Mouse (Mus musculus) MEL (cell line): ENCODE data around the gene Lpcat1. TPM values are rescaled to one million over a fixed set of nuclear protein-coding genes. Genes with fewer than 3 reads are reported as not detected.

Experiments used
- DNase-seq: peaks from one replicate; pipeline ENCODE4 v3.0.0; 2011; ENCODE audit warnings: low read depth, low spot score
- H3K27ac ChIP-seq: 2 replicates; pipeline ENCODE4 v1.5.1; 2012; ENCODE audit warnings: low read depth, mild to moderate bottlenecking, control low read depth, low read length, moderate library complexity; ENCODE audit not compliant: control insufficient read depth
- H3K27me3 ChIP-seq, 2 experiments: fragments of 150-350 bp in 1 of 2; sonication (generic) in 1 of 2; 2 replicates each; pipeline ENCODE4 v1.6.1; 2012; ENCODE audit warnings: low read length in 2 of 2, mild to moderate bottlenecking in 2 of 2, improper control_type of control experiment in 1 of 2, moderate library complexity in 1 of 2; ENCODE audit not compliant: insufficient read depth in 2 of 2, control insufficient read depth in 1 of 2
- H3K36me3 ChIP-seq, 2 experiments: 2 replicates each; pipeline ENCODE4 v1.6.1; 2012 to 2014; ENCODE audit warnings: low read length in 2 of 2, improper control_type of control experiment in 1 of 2, inconsistent platforms in 1 of 2, mild to moderate bottlenecking in 1 of 2; ENCODE audit not compliant: insufficient read depth in 2 of 2, control insufficient read depth in 1 of 2
- H3K4me1 ChIP-seq, 2 experiments: fragments of 150-350 bp in 1 of 2; sonication (generic) in 1 of 2; 2 replicates each; pipeline ENCODE4 v1.6.1; 2012; ENCODE audit warnings: low read length in 2 of 2, improper control_type of control experiment in 1 of 2, mild to moderate bottlenecking in 1 of 2; ENCODE audit not compliant: insufficient read depth in 2 of 2, control insufficient read depth in 1 of 2
- H3K4me3 ChIP-seq, 2 experiments: fragments of 150-350 bp in 1 of 2; sonication (generic) in 1 of 2; 2 replicates each; pipeline ENCODE4 v1.5.1; 2012; ENCODE audit warnings: low read depth in 2 of 2, low read length in 2 of 2, mild to moderate bottlenecking in 2 of 2, moderate library complexity in 2 of 2, control low read depth in 1 of 2, improper control_type of control experiment in 1 of 2; ENCODE audit not compliant: control insufficient read depth in 1 of 2, insufficient read depth in 1 of 2
- H3K79me2 ChIP-seq: 2 replicates; pipeline ENCODE4 v1.6.1; 2012; ENCODE audit warnings: mild to moderate bottlenecking, low read length, moderate library complexity; ENCODE audit not compliant: control insufficient read depth, poor library complexity, insufficient read depth
- H3K9ac ChIP-seq: 2 replicates; pipeline ENCODE4 v1.6.1; 2012; ENCODE audit warnings: low read depth, mild to moderate bottlenecking, control low read depth, low read length, moderate library complexity; ENCODE audit not compliant: control insufficient read depth, poor library complexity, severe bottlenecking
- H3K9me3 ChIP-seq: fragments of 150-350 bp; sonication (generic); replicated peaks from 2 replicates; pipeline ENCODE4 v1.6.1; 2012; ENCODE audit warnings: mild to moderate bottlenecking, low read length, improper control_type of control experiment, moderate library complexity; ENCODE audit not compliant: insufficient read depth
- BHLHE40 ChIP-seq: IDR thresholded peaks from 2 replicates; pipeline ENCODE4 v1.6.1; 2012; ENCODE audit warnings: low read depth, mild to moderate bottlenecking, inconsistent platforms, low read length, improper control_type of control experiment, borderline replicate concordance
- CHD1 ChIP-seq: IDR thresholded peaks from 2 replicates; pipeline ENCODE4 v1.6.1; 2012; ENCODE audit warnings: low read depth, mild to moderate bottlenecking, inconsistent platforms, low read length, improper control_type of control experiment
- CTCF ChIP-seq, 3 experiments: IDR thresholded peaks in 2 of 3; conservative IDR thresholded peaks in 1 of 3; 2 replicates each; pipeline ENCODE4 v1.5.1; 2011 to 2012; ENCODE audit warnings: low read length in 3 of 3, low read depth in 2 of 3, mild to moderate bottlenecking in 2 of 3, improper control_type of control experiment in 1 of 3, inconsistent platforms in 1 of 3, mixed read lengths in 1 of 3, moderate library complexity in 1 of 3; ENCODE audit not compliant: control insufficient read depth in 1 of 3, insufficient read depth in 1 of 3, poor library complexity in 1 of 3, severe bottlenecking in 1 of 3
- ELF1 ChIP-seq: IDR thresholded peaks from 2 replicates; pipeline ENCODE4 v1.6.1; 2014; ENCODE audit warnings: low read depth, mild to moderate bottlenecking, inconsistent platforms, low read length, improper control_type of control experiment, moderate library complexity
- EP300 ChIP-seq, 2 experiments: IDR thresholded peaks; 2 replicates each; pipeline ENCODE4 v1.6.1; 2011; ENCODE audit warnings: improper control_type of control experiment in 2 of 2, low read length in 2 of 2, low read depth in 1 of 2, mild to moderate bottlenecking in 1 of 2
- ETS1 ChIP-seq: IDR thresholded peaks from 2 replicates; pipeline ENCODE4 v1.6.1; 2012; ENCODE audit warnings: low read depth, mild to moderate bottlenecking, inconsistent platforms, low read length, improper control_type of control experiment, moderate library complexity
- GABPA ChIP-seq: IDR thresholded peaks from 2 replicates; pipeline ENCODE4 v1.6.1; 2012; ENCODE audit warnings: low read depth, mild to moderate bottlenecking, inconsistent platforms, low read length, improper control_type of control experiment, moderate library complexity
- GATA1 ChIP-seq: IDR thresholded peaks from 2 replicates; pipeline ENCODE4 v1.6.1; 2011; ENCODE audit warnings: low read depth, low read length, improper control_type of control experiment
- HCFC1 ChIP-seq: IDR thresholded peaks from 2 replicates; pipeline ENCODE4 v1.6.1; 2012; ENCODE audit warnings: low read depth, mild to moderate bottlenecking, inconsistent platforms, low read length, improper control_type of control experiment, moderate library complexity
- JUND ChIP-seq: IDR thresholded peaks from 2 replicates; pipeline ENCODE4 v1.6.1; 2011; ENCODE audit warnings: low read depth, mild to moderate bottlenecking, improper control_type of control experiment, low read length
- MAZ ChIP-seq: IDR thresholded peaks from 2 replicates; pipeline ENCODE4 v1.6.1; 2012; ENCODE audit warnings: low read depth, mild to moderate bottlenecking, inconsistent platforms, low read length, improper control_type of control experiment
- MXI1 ChIP-seq: IDR thresholded peaks from 2 replicates; pipeline ENCODE4 v1.6.1; 2011; ENCODE audit warnings: mild to moderate bottlenecking, low read depth, low read length, improper control_type of control experiment
- NELFE ChIP-seq: IDR thresholded peaks from 2 replicates; pipeline ENCODE4 v1.6.1; 2011; ENCODE audit warnings: low read depth, low read length, improper control_type of control experiment
- POLR2A ChIP-seq, 2 experiments: IDR thresholded peaks; 2 replicates each; pipeline ENCODE4 v1.6.1; 2011 to 2012; ENCODE audit warnings: low read length in 2 of 2, mild to moderate bottlenecking in 2 of 2, control low read depth in 1 of 2, improper control_type of control experiment in 1 of 2, low read depth in 1 of 2, moderate library complexity in 1 of 2; ENCODE audit not compliant: control insufficient read depth in 1 of 2, insufficient read depth in 1 of 2, poor library complexity in 1 of 2
- POLR2AphosphoS2 ChIP-seq: IDR thresholded peaks from 2 replicates; pipeline ENCODE4 v1.6.1; 2011; ENCODE audit warnings: low read length, improper control_type of control experiment
- POLR2AphosphoS5 ChIP-seq: IDR thresholded peaks from 2 replicates; pipeline ENCODE4 v1.6.1; 2012; ENCODE audit warnings: low read depth, borderline replicate concordance, mild to moderate bottlenecking, inconsistent platforms, low read length, moderate library complexity, mixed read lengths
- RAD21 ChIP-seq: IDR thresholded peaks from 2 replicates; pipeline ENCODE4 v1.6.1; 2011; ENCODE audit warnings: mild to moderate bottlenecking, low read depth, low read length, improper control_type of control experiment
- TAL1 ChIP-seq: IDR thresholded peaks from 2 replicates; pipeline ENCODE4 v1.6.1; 2012; ENCODE audit warnings: mild to moderate bottlenecking, inconsistent platforms, low read length, moderate library complexity, mixed read lengths
- USF1 ChIP-seq: IDR thresholded peaks from 2 replicates; pipeline ENCODE4 v1.6.1; 2014; ENCODE audit warnings: low read depth, mild to moderate bottlenecking, inconsistent platforms, low read length, improper control_type of control experiment, moderate library complexity
- ZMIZ1 ChIP-seq: IDR thresholded peaks from 2 replicates; pipeline ENCODE4 v1.6.1; 2012; ENCODE audit warnings: low read depth, mild to moderate bottlenecking, inconsistent platforms, low read length, improper control_type of control experiment, moderate library complexity
- polyA plus RNA-seq, 2 experiments: library from polyadenylated mRNA; stranded (reverse) in 1 of 2; unstranded in 1 of 2; fragments of >175 nt in 1 of 2; fragments of >200 nt in 1 of 2; gene quantifications; 2 replicates each; pipeline versions ENCODE4 v1.2.1 to v1.2.4; 2012; ENCODE audit warnings: low replicate concordance in 2 of 2, low read depth in 1 of 2; ENCODE audit not compliant: insufficient read length in 2 of 2, insufficient read depth in 1 of 2, missing spikeins in 1 of 2
- total RNA-seq: library from RNA; depleted of rRNA; stranded (reverse); fragments of 300-350 nt; gene quantifications from 2 replicates; pipeline ENCODE4 v1.2.3, GENCODE M21; 2012

The Lpcat1 gene
- total and polyA plus RNA-seq, 3 experiments, result 31.5 to 38.8 TPM; not detected in 1

DNA sequence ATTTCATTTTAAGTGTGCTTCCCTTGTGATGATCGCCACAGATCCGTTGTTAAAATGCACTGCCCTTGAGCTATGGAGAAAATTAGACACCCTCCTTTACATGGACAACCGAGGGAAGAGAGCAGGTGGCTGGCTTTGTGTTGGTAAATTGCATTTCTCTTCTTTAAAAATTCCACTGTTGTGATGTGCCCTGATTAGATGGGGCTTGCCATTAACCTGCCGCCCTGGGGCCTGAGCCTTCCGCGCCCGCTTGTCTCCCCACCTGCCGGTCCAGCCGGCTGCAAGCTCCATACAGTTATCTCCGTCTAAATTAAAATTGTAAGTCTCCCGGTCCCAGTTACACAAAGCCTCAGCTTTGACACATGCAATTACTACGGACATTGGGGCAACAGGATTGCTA lies 48.7 kb upstream of the Lpcat1 start:
- Histone ChIP-seq H3K9ac (no peak overlapping the region), H3K27me3 (peaks cover 6 to 16% of the 10 kb centered on the region in 2 experiments), H3K79me2 (no peaks in the 10 kb centered on the region), H3K4me1 (no peaks in the 10 kb centered on the region), H3K36me3 (no peaks in the 10 kb centered on the region), H3K9me3 (no peaks in the 10 kb centered on the region), H3K27ac (no peak overlapping the region), H3K4me3 (no peak overlapping the region)
- DNase-seq, result no peak
- no peak for TF ChIP-seq GATA1
- TF ChIP-seq TAL1, result no peak
- TF ChIP-seq RAD21, result no peak
- no peak for TF ChIP-seq POLR2AphosphoS5
- no peak for TF ChIP-seq MAZ
- no peak for TF ChIP-seq ELF1
- TF ChIP-seq BHLHE40, result no peak
- no peak for TF ChIP-seq CTCF (IDR thresholded peaks at IDR 0.05 in 2 of 3, conservative IDR thresholded peaks at IDR 0.05 in 1 of 3; ENCODE audit: control insufficient read depth in 1 of 3, insufficient read depth in 1 of 3, low read depth in 2 of 3, low read length in 3 of 3, poor library complexity in 1 of 3, severe bottlenecking in 1 of 3)
- TF ChIP-seq JUND, result no peak
- TF ChIP-seq HCFC1, result no peak
- TF ChIP-seq, all 39 proteins: peak for 0

DNA sequence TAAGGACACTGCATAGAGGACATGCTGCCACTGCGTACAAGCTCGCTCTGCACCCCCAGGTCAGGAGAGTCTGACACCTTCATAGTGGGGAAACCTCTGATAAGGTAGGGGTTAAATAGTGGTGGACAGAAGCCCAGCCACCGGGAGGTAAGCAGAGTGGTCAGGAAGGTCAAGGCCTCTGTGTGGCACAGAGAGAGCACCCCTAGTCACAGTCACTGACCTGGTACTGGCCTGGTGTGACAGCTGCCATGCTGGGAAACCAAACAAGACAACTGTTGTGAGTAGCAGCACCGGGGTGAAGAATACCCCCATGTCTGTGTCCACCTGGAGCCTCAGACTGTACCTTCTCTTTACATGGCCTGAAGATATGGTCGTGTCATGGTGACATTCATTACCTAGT lies 47.8 kb upstream of the Lpcat1 start:
- DNase-seq, result no peak
- Histone ChIP-seq H3K9me3 (no peaks in the 10 kb centered on the region), H3K27ac (no peak overlapping the region), H3K79me2 (no peaks in the 10 kb centered on the region), H3K36me3 (no peaks in the 10 kb centered on the region)
- TF ChIP-seq GABPA (no peak), USF1 (no peak), RAD21 (no peak), POLR2AphosphoS2 (no peak)
- TF ChIP-seq, all 39 proteins: peak for 0
- Histone ChIP-seq H3K27me3 (peaks cover 7 to 20% of the 10 kb centered on the region in 2 experiments), H3K9ac (no peak overlapping the region), H3K4me1 (no peaks in the 10 kb centered on the region), H3K4me3 (no peak overlapping the region)

DNA sequence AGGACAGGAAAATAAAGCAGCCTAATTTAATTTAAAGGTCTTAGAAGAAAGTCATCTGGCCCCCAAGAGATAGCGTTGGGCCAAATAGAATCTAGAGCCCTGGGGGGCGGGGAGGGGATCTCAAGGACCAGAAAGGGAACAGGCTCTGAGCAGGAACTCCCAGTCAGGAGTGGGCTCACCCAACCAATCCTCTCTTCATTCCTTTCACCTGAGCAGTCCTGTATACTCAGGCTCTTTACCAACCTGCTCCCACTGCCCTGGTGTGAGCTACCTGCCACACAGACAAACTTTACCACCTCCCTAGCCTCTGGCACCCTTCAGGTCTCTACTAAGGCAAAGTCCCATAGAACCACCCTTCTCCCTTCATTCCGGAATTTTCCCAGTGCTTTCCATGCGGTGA lies 44.0 kb upstream of the Lpcat1 start:
- H3K27me3 ChIP-seq, result peaks cover 7 to 23% of the 10 kb centered on the region in 2 experiments
- H3K27ac ChIP-seq, result no peak overlapping the region
- H3K9ac ChIP-seq, result no peak overlapping the region
- no peak for DNase-seq
- no peaks in the 10 kb centered on the region for H3K9me3 ChIP-seq
- H3K36me3 ChIP-seq, result no peaks in the 10 kb centered on the region
- H3K4me1 ChIP-seq, result no peaks in the 10 kb centered on the region
- H3K4me3 ChIP-seq, result no peak overlapping the region
- TF ChIP-seq ETS1, result no peak
- TF ChIP-seq ZMIZ1, result no peak
- TF ChIP-seq POLR2A (IDR thresholded peaks at IDR 0.05; ENCODE audit: control insufficient read depth in 1 of 2, insufficient read depth in 1 of 2, low read depth in 1 of 2, low read length in 2 of 2, poor library complexity in 1 of 2), result no peak
- no peak for TF ChIP-seq MXI1
- no peak for TF ChIP-seq EP300 (IDR thresholded peaks at IDR 0.05; ENCODE audit: low read depth in 1 of 2, low read length in 2 of 2)
- no peak for TF ChIP-seq CHD1
- no peak for TF ChIP-seq NELFE
- no peaks in the 10 kb centered on the region for H3K79me2 ChIP-seq
